Mouse (Mus musculus) urinary bladder, adult 2 months (tissue): ENCODE measurements around the gene Diaph3. TPM values are rescaled to one million over a fixed set of nuclear protein-coding genes. Genes with fewer than 3 reads are reported as not detected.

ENCODE experiments used
- DNase-seq: peaks from one replicate; pipeline ENCODE4 v3.0.0; 2022; ENCODE audit warnings: low spot score
- polyA plus RNA-seq: library from polyadenylated mRNA; depleted of rRNA; stranded (reverse); fragments of >200 nt; gene quantifications from 2 replicates; pipeline ENCODE4 v1.2.3, GENCODE M21; 2012

The Diaph3 gene
- polyA plus RNA-seq, 1 experiment = 1.3 TPM

- DNase-seq = no peak
These were observed 57.1 kb downstream of the Diaph3 start for GRCm38 (mm10) chr14:87083911-87084310.

GRCm38 (mm10) chr14:87079725-87080124 is 61.3 kb downstream of the Diaph3 start:
- DNase-seq = no peak

GRCm38 (mm10) chr14:87075021-87075531 is 66.0 kb downstream of the Diaph3 start:
- DNase-seq = no peak

DNA sequence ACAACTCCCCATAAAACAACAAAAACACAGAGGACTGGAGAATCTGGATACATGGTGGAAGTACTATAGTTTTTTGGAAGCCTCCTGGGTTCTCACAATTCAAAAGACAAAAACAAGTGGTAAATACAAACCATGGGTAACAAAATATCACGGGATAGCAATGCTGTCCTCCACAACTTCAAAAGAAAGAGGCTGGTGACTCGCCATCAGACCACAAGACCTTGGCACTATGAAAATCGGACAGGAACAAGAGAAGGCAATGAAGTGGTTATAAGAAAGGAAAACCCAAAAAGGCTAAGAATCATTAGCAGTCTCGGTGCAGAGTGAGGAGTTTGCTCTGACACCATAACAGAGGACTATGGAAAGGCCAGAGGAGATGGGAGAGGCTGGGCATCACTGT is 76.8 kb downstream of the Diaph3 start:
- no peak for DNase-seq

DNA sequence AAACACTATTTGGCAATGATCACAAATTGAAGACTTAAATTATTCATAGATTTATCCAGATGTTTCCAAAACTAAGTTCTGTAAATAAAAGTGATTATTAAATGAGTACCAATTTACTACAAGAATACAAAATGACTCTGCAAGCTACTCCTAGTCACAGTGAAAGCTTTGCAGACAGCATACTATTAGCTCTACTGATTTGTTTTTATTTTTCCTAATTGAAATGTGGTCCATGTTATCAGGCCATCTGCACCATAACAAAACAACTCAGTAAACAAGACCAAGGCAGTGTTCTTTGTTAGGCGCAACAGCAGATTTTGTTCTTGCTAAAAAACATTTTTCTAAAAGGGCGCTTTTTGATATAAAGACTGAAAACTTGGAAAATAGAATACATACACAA is 84.9 kb downstream of the Diaph3 start:
- DNase-seq = no peak

DNA sequence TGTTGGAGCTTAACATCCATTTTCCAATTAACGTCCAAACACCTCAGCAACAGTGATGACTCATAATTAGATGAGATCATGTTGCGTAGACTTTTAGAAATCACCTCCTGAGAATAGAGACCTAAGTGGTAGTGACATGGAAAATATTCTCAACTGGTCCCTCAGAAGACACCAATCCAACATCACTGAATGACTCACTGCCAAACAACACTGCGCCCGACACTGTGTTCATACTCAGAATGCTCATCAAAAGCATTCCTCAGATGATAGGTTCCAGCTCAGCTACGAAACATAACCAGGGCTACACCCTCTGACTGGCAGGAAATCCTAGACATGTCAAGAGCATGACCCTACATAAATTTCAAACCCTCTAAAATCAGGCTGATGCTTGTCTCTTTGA is 89.8 kb downstream of the Diaph3 start:
- DNase-seq = no peak

DNA sequence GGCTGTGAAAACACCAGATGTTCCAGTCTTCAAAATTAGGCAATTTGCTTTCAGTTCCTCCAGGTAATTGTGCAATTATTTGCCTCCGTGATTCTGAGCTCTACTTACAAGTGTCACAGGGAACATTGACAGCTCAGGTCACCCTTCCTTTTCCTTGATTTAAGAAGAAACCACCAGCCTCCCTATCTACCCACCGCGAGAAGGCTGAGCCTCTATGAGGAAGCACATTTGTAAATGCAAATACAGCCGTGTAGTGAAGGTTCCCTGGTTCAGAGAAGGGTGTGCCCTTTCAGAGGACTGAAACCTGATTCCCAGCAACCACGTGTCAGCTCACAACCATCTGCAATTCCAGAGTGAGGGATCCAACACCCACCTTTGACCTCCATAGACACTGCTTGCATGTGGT is 96.6 kb downstream of the Diaph3 start:
- DNase-seq = no peak

DNA sequence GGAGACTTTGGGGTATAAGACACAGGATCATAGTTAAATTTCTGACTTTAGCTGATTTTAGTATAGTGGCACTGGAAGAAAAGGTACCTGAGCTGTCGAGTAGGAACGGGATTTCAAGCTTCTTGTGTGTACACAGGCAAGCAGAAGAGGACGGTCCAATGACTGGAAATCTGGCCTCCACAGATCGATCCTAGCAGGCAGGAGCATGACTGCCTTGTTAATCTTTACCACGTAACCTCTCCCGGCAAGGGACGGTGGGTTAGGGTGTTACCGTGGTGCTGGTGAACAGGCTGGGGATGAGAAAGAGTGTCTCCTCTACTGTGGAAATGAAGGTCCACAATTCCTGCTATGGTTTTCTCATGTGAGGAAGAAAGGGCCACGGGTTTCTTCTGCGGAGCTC is 120.8 kb downstream of the Diaph3 start:
- DNase-seq = no peak

DNA sequence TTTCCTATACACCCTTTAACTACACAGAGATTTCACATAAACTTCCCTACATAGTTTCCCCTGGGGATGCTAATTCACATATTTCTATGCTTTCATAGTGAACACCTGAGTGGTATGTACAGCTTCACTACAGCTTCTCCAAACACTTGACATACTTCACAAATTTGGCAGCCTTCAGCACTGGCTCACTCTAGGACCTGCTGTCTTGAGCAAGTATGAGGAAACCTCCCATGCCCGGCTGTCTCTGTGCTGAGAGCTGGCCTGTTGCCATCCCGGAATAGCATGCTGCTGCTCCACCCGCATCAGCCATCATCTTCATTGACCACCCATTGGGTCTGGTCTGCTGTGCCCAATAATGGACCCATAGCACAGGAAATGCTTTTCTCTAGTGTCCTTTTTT is 121.3 kb downstream of the Diaph3 start:
- DNase-seq = no peak

GRCm38 (mm10) chr14:86997318-86997717 is 143.7 kb downstream of the Diaph3 start:
- DNase-seq = no peak

- DNase-seq = no peak
These were observed 189.9 kb downstream of the Diaph3 start for GRCm38 (mm10) chr14:86951169-86951568.

DNA sequence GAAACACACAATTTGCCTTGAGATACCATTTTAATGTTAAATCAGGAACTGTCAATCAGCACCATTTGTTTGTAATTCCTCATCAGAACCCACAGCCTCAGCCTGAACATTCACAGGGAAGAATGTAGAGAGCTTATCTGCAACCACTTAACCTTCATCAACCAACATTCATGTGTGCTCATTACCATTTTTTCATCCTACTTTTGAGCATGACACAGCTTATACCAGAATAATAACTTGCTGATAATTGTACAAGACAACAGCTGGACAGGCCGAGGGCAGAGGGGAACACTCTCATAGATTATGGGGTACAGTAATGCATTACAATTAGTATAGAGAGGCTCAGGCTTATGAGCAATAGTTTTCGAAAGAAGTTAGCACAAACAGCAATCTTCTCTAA is 203.1 kb downstream of the Diaph3 start:
- no peak for DNase-seq

DNA sequence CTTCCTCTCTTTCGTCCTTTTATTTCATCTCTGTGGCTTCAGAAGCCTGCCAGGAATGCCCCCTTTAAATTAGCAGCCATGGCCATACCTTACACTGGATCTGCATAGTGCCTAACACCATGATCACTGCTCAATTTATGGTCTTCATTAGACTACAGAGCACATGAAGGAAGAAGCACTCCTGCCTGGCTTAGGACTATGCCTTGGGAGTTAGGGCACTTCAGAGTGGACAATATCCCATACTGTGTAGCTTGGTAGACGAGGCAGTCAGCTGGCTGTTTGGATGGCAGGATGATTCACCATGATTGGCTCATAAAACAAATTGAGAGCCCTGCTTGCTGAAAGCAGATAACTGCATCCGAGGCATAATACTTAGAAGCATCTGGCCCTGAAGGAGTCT is 204.6 kb downstream of the Diaph3 start:
- no peak for DNase-seq

- DNase-seq = no peak
These were observed 210.3 kb downstream of the Diaph3 start for GRCm38 (mm10) chr14:86930763-86931162.

GRCm38 (mm10) chr14:86926827-86927226 is 214.2 kb downstream of the Diaph3 start:
- no peak for DNase-seq

DNA sequence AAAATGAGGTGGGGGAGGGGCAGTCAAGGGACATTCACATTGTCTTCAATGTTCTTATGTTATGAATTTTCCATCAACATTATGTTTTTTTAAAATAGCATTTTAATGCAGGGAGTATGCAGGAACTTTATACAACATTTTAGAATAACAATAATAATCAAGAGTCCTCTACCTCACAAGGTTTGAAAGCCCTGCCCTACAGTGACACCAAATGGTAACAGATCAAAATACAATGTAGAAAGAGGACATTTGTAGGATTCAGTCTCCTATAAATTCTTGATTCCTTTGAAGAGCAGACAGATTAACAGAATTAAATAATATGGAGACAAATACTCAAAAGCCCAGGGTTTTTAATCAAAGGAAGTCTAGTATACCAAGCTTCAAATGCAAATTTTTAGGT is 242.1 kb downstream of the Diaph3 start:
- DNase-seq = no peak

GRCm38 (mm10) chr14:86889070-86889804 is 251.8 kb downstream of the Diaph3 start:
- DNase-seq = no peak

DNA sequence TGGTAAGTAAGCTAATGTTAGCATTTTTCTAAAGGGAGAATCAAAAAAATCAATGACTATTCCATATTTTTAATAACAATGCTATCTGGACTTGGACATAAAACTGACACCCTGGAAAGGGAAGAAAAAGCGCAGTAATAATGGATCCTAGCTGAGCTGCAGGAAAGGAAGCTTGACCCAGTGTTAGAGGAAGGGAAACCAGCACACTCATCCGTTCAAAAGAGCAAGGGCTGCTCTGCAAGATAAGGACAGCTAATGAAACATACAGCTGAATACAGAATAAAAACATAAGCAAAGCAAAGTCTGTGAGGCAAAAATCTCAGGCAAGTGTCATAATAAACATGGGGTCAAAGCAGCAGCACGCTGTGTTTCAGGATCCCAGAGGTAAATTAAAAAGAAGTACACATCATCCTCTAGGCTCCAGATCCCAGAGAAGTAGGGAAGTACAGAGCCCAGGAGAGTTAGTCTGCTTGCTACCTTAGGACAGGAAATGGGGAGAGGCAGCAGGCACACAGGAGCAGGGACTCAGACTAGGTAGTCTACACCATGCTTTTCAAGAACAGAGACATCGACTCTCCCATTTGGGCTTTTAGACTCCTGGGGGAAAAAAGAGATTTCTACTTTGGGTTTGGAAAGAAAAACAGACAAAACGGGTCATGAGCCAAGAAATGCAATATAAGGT is 255.5 kb downstream of the Diaph3 start:
- DNase-seq = no peak

DNA sequence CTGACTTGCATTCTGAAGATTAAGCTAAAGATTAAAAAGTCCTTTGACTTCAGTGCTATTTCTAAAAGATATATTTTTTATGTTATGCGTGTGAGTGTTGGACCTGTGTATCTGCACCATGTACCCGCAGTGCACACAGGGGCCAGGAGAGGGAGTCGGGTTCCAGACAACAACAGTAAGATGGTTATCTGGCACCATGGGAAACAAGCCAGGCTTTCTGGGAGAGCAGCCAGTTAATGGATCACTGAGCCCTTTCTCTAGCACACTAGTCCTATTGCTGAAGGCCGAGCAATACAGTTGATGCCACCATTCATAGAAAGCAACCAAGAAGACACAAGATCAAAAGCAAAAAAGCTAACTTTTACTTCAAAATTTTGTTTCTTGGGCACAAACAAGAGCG is 271.5 kb downstream of the Diaph3 start:
- no peak for DNase-seq

DNA sequence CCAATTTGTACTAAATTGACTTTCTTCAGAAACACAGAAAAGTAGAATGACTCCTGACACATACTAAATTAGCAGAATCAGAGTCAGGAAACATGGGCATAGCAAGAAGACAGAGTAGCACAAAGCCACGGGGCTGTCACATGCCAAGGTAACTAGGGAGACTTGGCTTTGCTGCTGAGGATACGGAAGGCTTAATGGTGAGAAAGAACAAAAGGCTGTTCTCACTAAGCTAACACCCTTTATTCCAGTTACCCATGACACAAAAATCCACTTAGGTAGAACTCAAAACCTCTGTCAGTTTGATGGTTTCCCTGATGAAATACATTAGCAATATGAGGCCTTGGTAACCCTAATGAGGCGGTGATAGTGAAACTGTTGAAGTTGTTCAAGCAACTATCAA is 273.9 kb downstream of the Diaph3 start:
- no peak for DNase-seq

DNA sequence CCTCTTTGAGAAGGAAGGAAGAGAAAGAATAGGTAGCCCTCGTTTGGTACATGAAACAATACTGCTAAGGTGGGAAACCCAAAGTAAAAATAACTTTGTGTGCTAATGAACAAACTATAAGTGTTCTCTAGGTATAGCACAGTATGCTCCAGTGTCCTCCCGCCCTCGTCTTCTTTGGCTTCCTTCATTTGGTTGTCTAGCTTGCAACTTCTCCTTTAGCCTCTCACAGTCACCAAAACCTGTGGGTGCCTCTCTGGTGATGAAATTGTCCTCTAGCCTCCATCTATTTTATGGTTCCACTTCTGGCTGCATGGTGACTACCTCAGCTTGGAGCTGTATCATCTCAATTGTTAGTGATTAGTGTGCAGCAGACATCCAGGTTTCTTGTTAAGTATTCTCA is 277.0 kb downstream of the Diaph3 start:
- DNase-seq = no peak

DNA sequence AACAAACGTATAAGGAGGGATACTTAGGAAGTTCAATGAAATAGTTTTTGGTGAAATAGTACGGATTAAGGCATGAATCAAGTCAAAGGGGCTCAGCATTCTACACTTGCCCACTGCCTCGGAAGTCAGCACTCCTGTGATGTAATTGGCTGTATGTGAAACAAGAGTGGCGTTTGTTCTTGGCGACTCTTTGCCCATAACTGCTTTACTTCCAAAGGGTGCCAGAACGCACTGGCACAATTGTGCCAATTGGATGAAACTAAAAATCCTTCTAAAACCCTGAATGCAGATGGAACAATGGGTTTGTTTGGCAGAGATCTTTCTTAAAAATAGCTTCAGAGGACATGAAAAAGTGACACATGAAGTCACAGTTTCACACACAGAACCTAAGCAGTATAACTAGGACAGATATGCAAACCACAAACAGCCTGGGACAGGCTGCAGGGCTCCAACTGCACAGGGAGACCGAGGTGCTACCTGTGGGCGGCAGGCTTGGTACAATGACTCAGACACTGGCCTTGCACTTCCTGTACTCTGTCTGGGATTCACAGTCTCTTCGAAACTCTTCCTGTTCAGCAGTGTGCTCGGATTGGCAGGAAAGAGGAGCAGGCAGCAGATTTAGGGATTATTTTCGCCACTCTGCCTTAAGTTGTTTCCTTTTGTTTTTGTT is 279.6 kb downstream of the Diaph3 start:
- no peak for DNase-seq
